Mouse (Mus musculus) lung, postnatal 0 days (tissue): ENCODE measurements around the gene Tmem110.

Source experiments
- CTCF ChIP-seq: IDR thresholded peaks from 2 replicates; pipeline ENCODE4 v1.5.1; 2016; ENCODE audit warnings: antibody characterized with exemption, mild to moderate bottlenecking
- EP300 ChIP-seq: IDR thresholded peaks from 2 replicates; pipeline ENCODE4 v1.6.1; 2016; ENCODE audit warnings: antibody characterized with exemption, mild to moderate bottlenecking, control low read depth

DNA sequence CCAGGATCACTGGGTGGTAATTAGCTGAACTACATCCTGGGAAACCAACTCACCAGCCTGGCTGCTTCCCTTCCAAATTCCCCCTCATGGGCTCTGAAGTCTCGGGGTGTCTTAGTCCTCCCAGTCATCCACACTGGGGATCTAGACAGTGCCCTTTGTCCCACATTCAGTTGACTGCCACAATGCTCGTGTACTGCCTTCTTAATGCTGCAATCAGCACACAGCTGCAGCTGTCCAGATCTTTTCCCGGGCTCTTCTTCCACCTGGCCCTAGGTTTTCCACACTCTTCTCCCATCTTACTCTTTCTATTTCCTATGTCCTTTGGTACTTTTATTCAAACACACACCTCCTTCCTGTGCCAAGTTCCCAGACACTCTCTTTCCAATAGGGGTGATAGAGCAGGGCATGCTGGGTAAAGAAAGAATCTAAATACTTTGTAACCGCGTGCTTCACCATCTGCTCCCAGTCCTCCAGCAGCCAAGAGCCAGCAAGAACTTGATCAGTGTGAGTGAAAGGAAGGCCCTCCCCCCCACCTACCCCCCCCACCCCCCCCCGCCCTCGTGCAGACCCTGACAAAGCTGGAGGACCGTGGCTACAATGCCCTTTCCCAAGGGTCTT lies 96.8 kb downstream of the Tmem110 start:
- TF ChIP-seq EP300 (no peak), CTCF (no peak)
